Mouse (Mus musculus) kidney, embryonic 15.5 days (tissue): ENCODE data around the gene Snrpb. TPM values are rescaled to one million over a fixed set of nuclear protein-coding genes. Genes with fewer than 3 reads are reported as not detected.

Experiments
- ATAC-seq: fragments of 200-750 bp; cut with Nextera tagmentation; replicated peaks from 2 replicates; pipeline ENCODE4 v1.8.0; 2017; ENCODE audit warnings: moderate TSS enrichment; ENCODE audit not compliant: low FRiP score
- H3K27ac ChIP-seq: fragments of 300-500 bp; sonication (generic); 2 replicates; pipeline ENCODE4 v1.5.1; 2015; ENCODE audit warnings: mild to moderate bottlenecking, inconsistent platforms
- H3K27me3 ChIP-seq: fragments of 300-500 bp; sonication (generic); 2 replicates; pipeline ENCODE4 v1.6.1; 2015; ENCODE audit warnings: inconsistent platforms
- H3K36me3 ChIP-seq: fragments of 300-500 bp; sonication (generic); 2 replicates; pipeline ENCODE4 v1.6.1; 2015; ENCODE audit warnings: inconsistent platforms
- H3K4me1 ChIP-seq: fragments of 300-500 bp; sonication (generic); 2 replicates; pipeline ENCODE4 v1.6.1; 2015; ENCODE audit warnings: inconsistent platforms
- H3K4me2 ChIP-seq: fragments of 300-500 bp; sonication (generic); 2 replicates; pipeline ENCODE4 v1.6.1; 2015; ENCODE audit warnings: moderate library complexity, mild to moderate bottlenecking, inconsistent platforms
- H3K4me3 ChIP-seq: fragments of 300-500 bp; sonication (generic); replicated peaks from 2 replicates; pipeline ENCODE4 v1.5.1; 2015; ENCODE audit warnings: mild to moderate bottlenecking, inconsistent platforms
- H3K9ac ChIP-seq: fragments of 300-500 bp; sonication (generic); 2 replicates; pipeline ENCODE4 v1.6.1; 2015; ENCODE audit warnings: mild to moderate bottlenecking, inconsistent platforms
- H3K9me3 ChIP-seq: fragments of 300-500 bp; sonication (generic); replicated peaks from 2 replicates; pipeline ENCODE4 v1.6.1; 2016; ENCODE audit warnings: inconsistent platforms
- WGBS: fragments of 180-500 bp; shearing (Covaris S2); methylation state at CpG from one replicate; pipeline ENCODE4 v1.1.7; 2015; ENCODE audit warnings: mixed read lengths; 5-methylcytosine and 5-hydroxymethylcytosine counted together
- polyA plus RNA-seq: library from polyadenylated mRNA; unstranded; fragments of >200 nt; fragmentation: Nextera tagmentation; extraction: Ambion mirVana; gene quantifications from 2 replicates; pipeline ENCODE4 v1.2.1, GENCODE M21; 2015

Gene Snrpb
- polyA plus RNA-seq, 1 experiment from 2014 or later = 661 TPM

DNA sequence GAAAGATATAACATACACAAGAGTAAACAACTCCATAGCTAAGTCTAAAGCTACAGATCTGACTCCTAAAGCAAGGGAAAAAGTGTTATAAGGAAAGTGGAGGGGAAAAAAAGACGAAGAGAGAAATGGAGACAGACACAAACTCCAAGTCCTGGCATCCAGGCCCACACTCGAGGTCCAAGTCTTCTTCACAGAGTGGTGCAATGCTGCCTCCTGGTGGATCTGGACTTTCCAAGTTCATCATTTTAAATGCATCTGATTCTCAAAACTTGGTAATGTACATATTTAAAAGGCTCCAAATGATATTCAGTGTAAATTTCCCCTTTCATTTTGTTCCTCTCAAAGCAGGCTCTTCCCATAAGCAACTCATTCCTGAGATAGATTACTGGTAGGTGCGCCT, 11.3 kb downstream of the Snrpb start:
- no peak overlapping the region for H3K9ac ChIP-seq
- H3K27ac ChIP-seq = no peak overlapping the region
- H3K9me3 ChIP-seq = no peaks in the 10 kb centered on the region
- 60% methylated on average over 3 of the region's 3 CpGs for WGBS
- ATAC-seq = no peak
- H3K4me3 ChIP-seq = no peak overlapping the region
- no peaks in the 10 kb centered on the region for H3K27me3 ChIP-seq
- peaks cover 64% of the 10 kb centered on the region for H3K36me3 ChIP-seq
- no peak overlapping the region for H3K4me2 ChIP-seq
- no peaks in the 10 kb centered on the region for H3K4me1 ChIP-seq

DNA sequence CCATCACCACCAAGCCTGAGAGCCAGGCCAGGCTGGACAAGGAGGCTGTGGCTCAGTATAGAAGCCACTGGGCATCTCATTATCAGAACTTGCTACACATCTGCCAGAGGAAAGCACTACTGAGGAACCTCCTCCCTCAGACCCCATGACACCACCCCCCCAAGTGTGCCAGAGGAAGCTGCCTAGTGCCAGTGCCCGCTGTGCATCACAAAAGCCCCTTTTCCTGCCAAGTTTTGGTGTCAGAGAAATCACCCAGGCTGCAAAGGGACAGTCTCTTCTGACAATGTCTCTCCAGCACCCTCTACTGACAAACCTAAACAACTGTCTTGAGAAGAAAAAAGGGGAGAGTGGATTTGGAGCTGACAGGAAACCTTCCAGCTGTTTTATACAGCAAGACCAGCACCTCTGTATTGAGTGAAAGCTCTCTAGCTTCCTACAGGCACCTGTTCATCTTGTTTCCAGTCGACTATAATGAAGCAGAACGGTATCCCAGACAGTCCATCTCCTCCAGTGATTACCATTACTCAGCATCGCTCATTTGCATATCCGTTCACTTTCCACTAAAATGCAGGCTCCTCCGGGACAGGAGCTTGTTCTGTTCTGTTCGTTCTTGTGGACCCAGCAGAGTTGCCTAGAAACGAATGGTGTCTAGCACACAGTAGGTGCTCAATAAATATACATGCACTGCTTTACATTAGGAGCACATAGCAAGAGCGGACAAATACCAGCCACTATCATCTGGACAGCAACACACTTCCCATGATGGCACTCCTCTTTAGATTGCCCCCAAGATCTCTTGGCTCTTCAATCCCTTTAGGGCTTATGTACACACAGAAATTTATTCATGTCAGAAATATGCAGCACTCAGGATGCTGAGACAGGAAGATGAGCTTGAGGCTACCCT, 12.6 kb downstream of the Snrpb start:
- no peaks in the 10 kb centered on the region for H3K9me3 ChIP-seq
- 70% methylated on average over 9 of the region's 9 CpGs for WGBS
- H3K4me3 ChIP-seq = no peak overlapping the region
- H3K27me3 ChIP-seq = no peaks in the 10 kb centered on the region
- no peak overlapping the region for H3K9ac ChIP-seq
- no peaks in the 10 kb centered on the region for H3K4me1 ChIP-seq
- peaks cover 51% of the 10 kb centered on the region for H3K36me3 ChIP-seq
- ATAC-seq = peak; percentile 43
- H3K27ac ChIP-seq = no peak overlapping the region
- no peak overlapping the region for H3K4me2 ChIP-seq

DNA sequence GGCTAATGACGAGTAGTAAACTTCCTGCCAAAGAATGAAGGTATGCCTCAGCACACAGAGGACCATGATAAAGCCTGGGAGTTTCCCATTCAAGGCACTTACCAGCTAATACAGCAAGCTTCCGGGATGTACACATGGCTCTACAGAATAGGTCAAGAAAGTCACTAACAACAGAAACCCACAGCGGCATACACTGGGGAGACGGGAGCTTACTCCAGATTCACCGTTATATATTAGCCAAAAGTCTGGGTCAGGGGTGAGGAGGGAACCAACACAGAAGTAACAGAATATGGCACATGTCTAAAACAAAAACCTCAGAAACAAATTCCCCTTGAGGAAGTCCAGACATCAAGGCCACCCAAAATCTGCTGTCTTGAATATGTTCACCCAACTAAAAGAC, 16.5 kb downstream of the Snrpb start:
- Histone ChIP-seq H3K27ac (no peak overlapping the region), H3K36me3 (peaks cover 19% of the 10 kb centered on the region; the same call in 1 of the 2 replicates), H3K4me2 (no peak overlapping the region), H3K4me1 (no peaks in the 10 kb centered on the region), H3K4me3 (no peak overlapping the region), H3K9me3 (no peaks in the 10 kb centered on the region), H3K9ac (no peak overlapping the region), H3K27me3 (no peaks in the 10 kb centered on the region)
- ATAC-seq = no peak
- 82% methylated on average over 5 of the region's 5 CpGs for WGBS

DNA sequence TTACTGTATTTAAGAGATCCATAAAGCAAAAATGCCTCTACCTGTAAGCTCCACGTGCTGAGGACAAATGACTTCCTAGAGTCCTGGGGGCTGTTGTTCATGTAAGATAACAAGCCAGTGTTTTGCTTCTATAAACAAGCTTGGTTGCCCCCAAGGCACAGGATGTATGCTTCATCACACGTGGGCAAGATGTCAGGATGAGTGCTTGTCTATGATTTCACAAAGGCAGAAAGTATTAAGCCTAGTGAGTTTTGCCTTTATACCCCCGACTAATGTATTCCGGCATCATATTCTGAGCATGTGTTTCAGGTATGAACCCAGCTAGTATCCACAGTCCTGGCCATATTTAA, 21.1 kb downstream of the Snrpb start:
- Histone ChIP-seq H3K27me3 (no peaks in the 10 kb centered on the region), H3K36me3 (no peaks in the 10 kb centered on the region), H3K4me2 (no peak overlapping the region), H3K4me3 (no peak overlapping the region), H3K27ac (no peak overlapping the region), H3K9ac (no peak overlapping the region), H3K4me1 (no peaks in the 10 kb centered on the region), H3K9me3 (no peaks in the 10 kb centered on the region)
- no peak for ATAC-seq
- WGBS = 55% methylated on average over 4 of the region's 4 CpGs

DNA sequence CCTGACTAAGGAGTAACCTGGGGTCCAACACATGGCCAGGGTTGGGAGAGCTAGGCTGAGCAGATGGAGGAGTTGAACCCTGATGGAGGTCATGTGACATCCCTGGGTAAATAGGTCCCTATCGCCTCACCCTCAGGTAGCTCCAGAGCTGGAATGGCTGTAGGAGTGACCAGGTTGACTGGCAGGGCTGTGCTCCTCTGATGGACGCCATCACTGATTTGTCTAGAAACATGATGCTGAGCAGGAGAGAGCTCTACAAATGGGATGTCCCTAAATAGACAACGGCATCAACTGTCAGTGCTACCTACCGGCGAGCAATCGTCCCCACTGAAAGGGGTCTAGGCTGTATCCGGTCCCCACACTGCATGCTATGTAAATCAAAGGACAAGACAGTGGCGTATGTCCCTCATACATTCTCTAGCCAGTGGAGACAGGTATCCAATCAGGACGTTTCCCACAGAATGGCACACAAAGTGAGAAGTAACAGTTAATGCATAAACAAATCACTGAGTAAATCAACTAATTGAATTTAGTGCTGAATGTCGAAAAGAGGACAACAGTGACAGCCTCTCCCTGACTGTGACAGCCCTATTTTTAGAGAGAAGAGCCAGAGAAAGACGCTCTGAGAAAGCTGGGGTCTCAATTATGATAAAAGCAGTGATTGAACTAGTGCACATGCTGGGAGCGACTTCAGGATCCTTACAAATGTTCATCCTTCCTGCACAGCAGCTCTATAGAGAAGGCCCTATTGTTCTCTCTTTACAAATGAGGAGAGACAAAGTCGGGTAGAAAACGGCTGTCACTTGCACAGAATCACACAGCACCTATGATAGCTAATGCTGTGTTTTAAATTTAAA, 21.7 kb downstream of the Snrpb start:
- no peak for ATAC-seq
- H3K9me3 ChIP-seq = no peaks in the 10 kb centered on the region
- no peak overlapping the region for H3K9ac ChIP-seq
- H3K4me2 ChIP-seq = no peak overlapping the region
- H3K27me3 ChIP-seq = no peaks in the 10 kb centered on the region
- WGBS = 76% methylated on average over 14 of the region's 14 CpGs
- no peak overlapping the region for H3K4me3 ChIP-seq
- H3K36me3 ChIP-seq = no peaks in the 10 kb centered on the region
- no peaks in the 10 kb centered on the region for H3K4me1 ChIP-seq
- H3K27ac ChIP-seq = no peak overlapping the region

DNA sequence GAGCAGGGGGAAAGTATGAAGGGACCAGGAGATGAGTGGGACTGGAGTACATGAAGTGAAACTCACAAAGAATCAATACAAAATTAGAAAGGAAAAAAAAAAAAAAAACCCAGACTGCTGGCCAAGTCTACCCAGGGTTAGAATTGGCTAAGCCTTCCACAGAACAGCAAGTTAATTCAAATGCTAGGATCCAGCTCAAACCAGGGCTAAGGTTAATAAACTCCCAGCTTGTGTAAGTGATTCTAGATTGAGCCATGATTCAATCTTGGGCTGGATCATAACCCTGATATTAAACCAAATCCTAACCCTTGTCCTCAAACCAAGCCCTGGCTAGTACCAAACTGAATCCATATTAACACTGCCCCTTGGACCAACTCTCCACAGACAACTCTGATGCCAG, 23.4 kb downstream of the Snrpb start:
- Histone ChIP-seq H3K4me3 (no peak overlapping the region), H3K27ac (no peak overlapping the region), H3K4me2 (no peak overlapping the region), H3K27me3 (no peaks in the 10 kb centered on the region), H3K36me3 (no peaks in the 10 kb centered on the region), H3K4me1 (no peaks in the 10 kb centered on the region), H3K9me3 (no peaks in the 10 kb centered on the region), H3K9ac (no peak overlapping the region)
- no peak for ATAC-seq

DNA sequence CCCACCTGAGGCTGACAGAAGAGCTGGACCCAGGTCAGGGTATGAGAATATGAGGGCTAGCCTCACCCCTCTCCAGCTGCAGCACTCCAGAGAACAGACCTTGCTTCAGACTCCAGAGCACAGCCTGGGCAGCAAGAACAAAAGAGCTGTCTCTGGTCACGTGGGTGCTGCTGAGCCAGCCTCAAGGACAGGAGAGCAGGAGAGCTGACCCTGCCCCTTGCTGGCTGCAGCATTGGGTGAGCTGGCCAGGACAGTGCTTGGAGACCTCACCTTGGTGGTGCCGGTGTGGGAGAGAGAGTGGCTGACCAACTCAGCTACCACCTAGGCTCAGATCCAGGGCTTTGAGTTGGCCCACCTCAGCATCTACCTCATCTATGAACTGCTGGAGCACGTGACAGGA, 24.0 kb downstream of the Snrpb start:
- ATAC-seq = no peak
- no peak overlapping the region for H3K9ac ChIP-seq
- 81% methylated on average over 3 of the region's 3 CpGs for WGBS
- H3K9me3 ChIP-seq = no peaks in the 10 kb centered on the region
- H3K36me3 ChIP-seq = no peaks in the 10 kb centered on the region
- no peaks in the 10 kb centered on the region for H3K27me3 ChIP-seq
- H3K4me2 ChIP-seq = no peak overlapping the region
- H3K4me1 ChIP-seq = no peaks in the 10 kb centered on the region
- no peak overlapping the region for H3K4me3 ChIP-seq
- no peak overlapping the region for H3K27ac ChIP-seq

DNA sequence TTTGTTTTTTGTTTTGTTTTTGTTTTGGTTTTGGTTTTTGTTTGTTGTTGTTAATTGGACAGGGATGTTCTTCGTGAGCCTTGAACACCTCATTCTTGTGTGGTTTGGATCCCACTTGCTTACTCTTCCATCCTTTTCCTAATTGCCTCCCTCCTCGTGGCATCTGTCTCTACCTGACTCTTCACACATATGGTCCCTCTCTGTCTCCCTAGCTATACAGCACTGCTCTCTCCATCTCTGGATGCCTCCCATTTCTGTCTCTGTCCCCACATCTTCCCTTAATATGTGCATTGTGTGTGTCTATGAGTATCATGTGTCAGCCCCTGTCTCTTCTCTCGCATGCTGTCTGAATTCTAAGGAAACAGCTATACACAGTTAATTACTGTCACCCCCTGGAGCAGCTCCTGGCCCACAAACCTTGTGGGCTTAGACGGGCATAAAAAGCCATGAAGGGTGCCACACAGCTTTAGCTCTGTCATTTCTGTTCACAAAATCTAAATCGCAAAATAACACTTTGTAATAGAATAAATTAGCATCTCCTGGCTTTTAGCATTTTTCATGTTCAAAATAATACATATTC, 33.0 kb downstream of the Snrpb start:
- no peak for ATAC-seq
- Histone ChIP-seq H3K4me2 (no peak overlapping the region), H3K9me3 (no peaks in the 10 kb centered on the region), H3K4me1 (no peaks in the 10 kb centered on the region), H3K27me3 (no peaks in the 10 kb centered on the region), H3K4me3 (no peak overlapping the region), H3K27ac (no peak overlapping the region), H3K36me3 (no peaks in the 10 kb centered on the region), H3K9ac (no peak overlapping the region)
- WGBS = 74% methylated on average over 5 of the region's 5 CpGs

DNA sequence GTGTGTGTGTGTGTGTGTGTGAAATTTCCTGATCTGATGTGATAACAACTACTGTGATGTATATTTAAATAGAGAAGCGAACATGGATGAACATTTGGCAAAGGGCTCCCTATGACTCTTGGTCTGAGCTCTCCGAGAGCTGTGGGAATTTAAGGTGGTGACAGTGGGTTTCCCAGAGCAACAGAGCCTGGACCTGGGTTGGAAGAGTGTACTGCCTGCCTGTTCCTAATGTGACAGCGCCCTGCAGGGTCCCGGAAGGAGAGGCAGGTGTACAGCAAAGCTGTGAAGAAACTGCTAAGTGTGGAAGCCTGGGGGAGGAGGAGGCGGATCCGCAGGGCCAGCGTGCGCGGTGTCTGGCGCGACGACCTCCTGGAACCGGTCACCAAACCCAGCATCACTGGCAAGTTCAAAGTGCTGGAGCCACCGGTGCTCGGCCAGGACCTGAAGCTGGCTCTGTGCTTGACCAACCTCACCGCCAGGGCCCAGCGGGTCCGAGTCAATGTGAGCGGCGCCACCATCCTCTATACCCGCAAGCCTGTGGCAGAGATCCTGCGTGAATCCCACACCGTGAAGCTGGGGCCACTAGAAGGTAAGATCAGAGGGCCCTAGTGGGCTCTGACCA, 34.4 kb downstream of the Snrpb start:
- no peak overlapping the region for H3K4me2 ChIP-seq
- H3K27me3 ChIP-seq = no peaks in the 10 kb centered on the region
- WGBS = 85% methylated on average over 23 of the region's 23 CpGs
- no peak overlapping the region for H3K9ac ChIP-seq
- no peak overlapping the region for H3K27ac ChIP-seq
- no peaks in the 10 kb centered on the region for H3K36me3 ChIP-seq
- no peak for ATAC-seq
- H3K4me3 ChIP-seq = no peak overlapping the region
- H3K4me1 ChIP-seq = no peaks in the 10 kb centered on the region
- no peaks in the 10 kb centered on the region for H3K9me3 ChIP-seq

DNA sequence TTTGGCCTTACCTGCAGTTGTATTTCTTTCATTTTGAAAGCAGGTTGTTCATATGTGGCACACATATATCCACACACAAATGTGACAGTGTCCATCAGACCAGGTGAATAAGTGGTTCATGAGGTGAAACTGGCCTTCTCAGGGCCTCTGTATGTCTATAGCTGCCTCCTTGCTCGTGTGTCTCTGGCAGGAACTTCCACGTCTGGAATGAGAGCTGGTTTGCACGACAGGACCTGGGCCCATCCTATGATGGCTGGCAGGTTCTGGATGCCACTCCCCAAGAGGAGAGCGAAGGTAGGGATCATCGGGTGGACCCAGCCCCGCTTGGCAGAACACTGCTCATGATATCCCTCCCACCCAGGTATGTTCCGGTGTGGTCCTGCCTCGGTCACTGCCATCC, 36.2 kb downstream of the Snrpb start:
- WGBS = 89% methylated on average over 8 of the region's 8 CpGs
- Histone ChIP-seq H3K4me2 (no peak overlapping the region), H3K27ac (no peak overlapping the region)

DNA sequence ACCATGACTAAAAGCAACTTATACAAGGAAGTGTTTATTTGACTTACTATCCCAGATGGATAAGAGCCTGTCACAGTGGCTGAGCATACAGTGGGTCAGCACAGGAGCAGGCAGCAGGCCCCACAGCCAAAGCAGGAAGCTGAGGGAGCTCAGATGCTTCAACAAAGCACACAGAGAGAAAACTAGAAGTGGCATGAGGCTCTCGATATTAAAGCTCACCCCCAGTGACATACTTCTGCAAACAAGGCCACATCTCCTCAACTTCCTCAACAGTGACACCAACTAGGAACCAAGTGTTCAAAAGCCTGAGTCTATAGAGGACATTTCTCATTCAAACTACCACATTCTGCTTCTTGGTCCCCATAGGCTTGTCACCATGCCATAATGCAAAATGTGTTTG, 49.5 kb downstream of the Snrpb start:
- H3K9me3 ChIP-seq = no peaks in the 10 kb centered on the region
- no peak overlapping the region for H3K9ac ChIP-seq
- 81% methylated on average over 1 of the region's 1 CpGs for WGBS
- H3K4me1 ChIP-seq = no peaks in the 10 kb centered on the region
- H3K27me3 ChIP-seq = no peaks in the 10 kb centered on the region
- no peak overlapping the region for H3K4me2 ChIP-seq
- no peak overlapping the region for H3K27ac ChIP-seq
- ATAC-seq = no peak
- H3K36me3 ChIP-seq = no peaks in the 10 kb centered on the region
- H3K4me3 ChIP-seq = no peak overlapping the region

More for the DNA sequence above, 36.2 kb downstream of the Snrpb start:
- H3K4me3 ChIP-seq = no peak overlapping the region
- no peaks in the 10 kb centered on the region for H3K9me3 ChIP-seq
- H3K9ac ChIP-seq = no peak overlapping the region
- H3K36me3 ChIP-seq = no peaks in the 10 kb centered on the region
- H3K4me1 ChIP-seq = no peaks in the 10 kb centered on the region
- H3K27me3 ChIP-seq = no peaks in the 10 kb centered on the region
- no peak for ATAC-seq

DNA sequence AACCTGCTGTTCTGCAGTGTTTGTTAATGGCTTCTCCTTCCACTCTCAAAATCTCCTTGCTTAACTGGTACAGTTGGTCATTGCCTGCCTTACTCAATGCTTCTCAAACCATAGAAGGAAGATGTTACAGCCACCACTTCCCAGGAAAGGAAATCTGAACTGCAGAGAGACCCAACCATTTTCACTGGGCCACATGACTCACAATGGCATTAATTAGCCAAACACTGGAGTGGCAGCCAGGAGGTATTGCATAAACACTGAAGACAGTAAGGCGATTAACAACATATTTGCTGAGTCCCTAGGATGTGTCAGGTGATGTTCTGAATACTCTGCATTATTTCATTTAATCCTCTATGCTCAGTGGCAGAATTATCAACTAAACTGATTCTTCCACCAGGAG, 53.1 kb downstream of the Snrpb start:
- no peak overlapping the region for H3K9ac ChIP-seq
- no peaks in the 10 kb centered on the region for H3K4me1 ChIP-seq
- H3K27me3 ChIP-seq = no peaks in the 10 kb centered on the region
- H3K36me3 ChIP-seq = no peaks in the 10 kb centered on the region
- no peak overlapping the region for H3K27ac ChIP-seq
- H3K4me3 ChIP-seq = no peak overlapping the region
- ATAC-seq = no peak
- no peak overlapping the region for H3K4me2 ChIP-seq
- H3K9me3 ChIP-seq = no peaks in the 10 kb centered on the region
- 81% methylated on average over 1 of the region's 1 CpGs for whole genome bisulfite sequencing
